16 mouse cellular contexts compared by ENCODE assay signal in the genomic region with DNA sequence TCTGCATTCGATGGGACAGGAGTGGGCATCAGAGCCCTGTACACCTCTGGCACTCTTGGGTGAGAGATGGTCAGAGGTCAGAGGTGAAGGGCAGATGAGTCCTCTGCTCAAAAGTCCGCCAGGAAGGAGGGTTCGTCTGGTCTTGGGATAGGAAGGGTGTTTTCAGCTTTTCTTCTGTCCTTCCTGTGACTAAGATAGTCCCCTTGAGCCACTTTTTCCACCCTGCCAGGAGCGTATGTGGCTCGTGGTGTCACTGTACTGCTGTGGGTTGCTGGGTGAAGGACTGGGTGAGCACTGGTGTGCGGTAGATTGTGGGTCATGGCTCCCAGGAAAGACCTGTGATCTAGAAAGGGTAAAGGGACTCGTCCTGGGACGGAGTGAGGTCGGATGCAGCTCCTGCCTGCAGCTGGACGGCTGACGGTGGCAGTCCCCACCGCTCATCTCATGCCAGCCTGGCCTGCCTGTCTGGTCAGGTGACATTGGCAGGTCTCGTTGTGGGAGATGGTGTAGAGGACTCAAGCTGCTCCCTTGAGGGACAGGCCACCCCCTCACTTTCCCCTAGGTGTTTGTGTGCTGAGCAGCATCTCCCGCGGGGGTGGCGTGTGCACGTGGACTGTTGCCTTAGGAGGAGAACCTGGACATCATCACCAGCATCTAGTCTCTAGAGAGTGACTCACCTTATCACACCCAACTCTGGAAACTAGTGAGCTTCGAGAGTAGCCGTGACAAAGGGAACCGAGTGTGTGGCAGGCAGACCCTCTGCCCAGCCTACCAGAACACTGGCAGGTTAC.
"Had no signal": no experiment of that assay in that cellular context is flagged by ENCODE, and none has a peak within 500 bp of the region (broad histone marks: within the 10 kb centered on the region; RNA-seq: fewer than 3 reads in every experiment).

No protein-coding gene starts in this region.

- H3K4me2 ChIP-seq: liver, embryonic 11.5 days; lung, embryonic 14.5 days; midbrain, embryonic 11.5 days; midbrain, embryonic 15.5 days; neural tube, embryonic 12.5 days; stomach, embryonic 15.5 days had no signal

- H3K4me3 ChIP-seq: megakaryocyte, embryonic 14.5 days; midbrain, embryonic 15.5 days; neural tube, embryonic 12.5 days; stomach, embryonic 15.5 days had no signal

- H3K4me1 ChIP-seq: stomach, embryonic 15.5 days had no signal

- H3K36me3 ChIP-seq: stomach, embryonic 15.5 days had no signal

- H3K9me3 ChIP-seq: megakaryocyte, embryonic 14.5 days; midbrain, embryonic 15.5 days; neural tube, embryonic 12.5 days; stomach, embryonic 15.5 days had no signal

- ATAC-seq: intestine, postnatal 0 days; midbrain, embryonic 15.5 days had no signal

- H3K9ac ChIP-seq: lung, embryonic 14.5 days; midbrain, embryonic 15.5 days; neural tube, embryonic 12.5 days; stomach, embryonic 15.5 days had no signal

- H3K27ac ChIP-seq: midbrain, embryonic 15.5 days; neural tube, embryonic 12.5 days; stomach, embryonic 15.5 days had no signal

- H3K27me3 ChIP-seq: midbrain, embryonic 15.5 days; neural tube, embryonic 12.5 days; stomach, embryonic 15.5 days had no signal

- DNase-seq: kidney, adult 8-10 months; kidney, postnatal 25 days; lung, embryonic 14.5 days; lung, postnatal 10 days; lung, postnatal 4 days; retina, postnatal 1 day; right cerebral cortex, postnatal 4 days; spleen, adult 18-20 months; thymus, postnatal 36 days had no signal
